Mouse (Mus musculus): ENCODE results near the gene Fbxl18.

Fbxl18 gene

DNA sequence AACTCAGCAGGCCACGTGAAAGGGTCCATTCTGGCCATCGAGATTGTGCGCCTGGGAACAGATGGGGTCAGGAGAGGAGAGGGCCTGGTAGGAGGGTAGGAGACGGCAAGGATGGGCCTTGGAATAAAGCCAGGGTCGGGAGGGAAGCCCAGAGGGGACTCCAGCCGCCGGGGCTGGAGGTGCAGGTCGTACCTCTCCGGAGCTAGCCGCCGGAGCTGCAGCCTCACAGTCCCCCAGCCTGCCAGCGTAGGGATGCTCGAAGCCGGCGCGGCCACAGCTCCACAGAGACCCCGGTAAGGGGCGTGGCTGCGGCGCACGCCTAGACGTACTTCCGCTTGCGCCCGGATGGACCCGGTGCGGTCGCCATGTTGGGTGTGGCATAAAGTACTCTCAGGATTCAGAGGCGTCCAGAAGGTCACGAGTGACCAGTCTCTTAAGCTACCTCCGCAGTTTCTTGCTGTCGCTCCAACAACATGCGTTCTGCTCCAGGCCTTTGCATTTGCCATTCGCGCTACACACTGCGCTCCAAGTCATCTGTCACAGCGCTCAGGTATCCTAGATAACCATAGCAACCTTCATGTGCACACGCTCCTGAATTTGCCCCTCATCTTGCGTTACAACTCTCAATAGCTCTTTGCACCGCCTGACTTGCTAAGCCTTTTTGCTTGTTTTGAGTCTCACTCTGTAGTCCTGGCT lies at the start of gene Fbxl18:
Gene Fbxl18, minus strand, starts transcription at position 504 of the 696 bp plus-strand sequence.
- peak; percentile 99 for DNase-seq

- no peak for DNase-seq
Observed at GRCm38 (mm10) chr5:142940393-142940792, 45.2 kb upstream of the Fbxl18 start.

- DNase-seq: peak; percentile 96
Observed at GRCm38 (mm10) chr5:142937956-142938727, 42.9 kb upstream of the Fbxl18 start.

GRCm38 (mm10) chr5:142936336-142936719 lies 41.1 kb upstream of the Fbxl18 start:
- DNase-seq: peak; percentile 97

GRCm38 (mm10) chr5:142935642-142936335 lies 40.6 kb upstream of the Fbxl18 start:
- DNase-seq: peak; percentile 99

DNA sequence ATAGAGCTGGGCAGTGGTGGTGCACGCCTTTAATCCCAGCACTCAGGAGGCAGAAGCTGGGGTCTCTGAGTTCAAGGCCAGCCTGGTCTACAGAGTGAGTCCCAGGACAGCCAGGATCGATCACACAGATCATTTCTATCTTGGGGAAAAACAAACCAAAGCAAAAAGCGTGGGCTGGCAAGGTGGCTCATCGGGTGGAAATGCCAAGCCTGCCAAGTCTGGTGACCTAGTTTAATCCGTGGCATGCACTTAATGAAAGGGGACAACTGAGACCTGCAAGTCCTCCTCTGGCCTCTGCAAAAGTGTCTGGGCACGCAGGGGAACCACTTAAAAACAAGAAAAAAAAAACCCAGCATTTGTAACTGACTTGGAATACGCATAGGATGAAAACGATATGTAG lies 37.5 kb upstream of the Fbxl18 start:
- no peak for DNase-seq

DNA sequence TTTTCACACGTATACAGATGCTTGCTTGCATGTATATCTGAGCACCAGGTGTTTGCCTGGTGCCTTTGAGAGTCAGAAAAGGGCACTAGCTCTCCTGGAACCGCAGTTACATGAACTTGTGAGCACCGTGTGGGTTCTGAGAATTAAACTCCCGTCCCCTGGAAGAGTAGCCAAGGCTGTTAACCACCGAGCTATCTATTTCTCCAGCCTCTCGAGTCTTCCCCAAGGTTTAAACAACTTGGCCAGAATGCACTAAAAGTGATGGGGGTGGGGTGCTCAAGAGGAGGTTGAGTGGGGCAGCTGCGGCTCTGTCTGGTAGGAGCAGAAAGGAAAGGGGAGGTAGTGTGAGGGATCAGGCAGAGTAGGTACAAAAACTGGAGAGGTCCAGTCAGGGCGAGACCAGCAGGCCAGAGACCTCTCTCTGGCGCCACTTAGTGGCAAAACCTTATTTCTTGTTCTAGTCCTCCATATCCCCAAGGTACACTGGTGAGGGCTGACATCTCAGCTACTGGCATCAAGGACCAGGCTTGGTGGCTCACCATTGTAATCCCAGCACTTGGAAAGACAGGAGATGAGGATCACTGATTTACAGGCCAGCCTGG lies 37.0 kb upstream of the Fbxl18 start:
- DNase-seq: peak; percentile 98

DNA sequence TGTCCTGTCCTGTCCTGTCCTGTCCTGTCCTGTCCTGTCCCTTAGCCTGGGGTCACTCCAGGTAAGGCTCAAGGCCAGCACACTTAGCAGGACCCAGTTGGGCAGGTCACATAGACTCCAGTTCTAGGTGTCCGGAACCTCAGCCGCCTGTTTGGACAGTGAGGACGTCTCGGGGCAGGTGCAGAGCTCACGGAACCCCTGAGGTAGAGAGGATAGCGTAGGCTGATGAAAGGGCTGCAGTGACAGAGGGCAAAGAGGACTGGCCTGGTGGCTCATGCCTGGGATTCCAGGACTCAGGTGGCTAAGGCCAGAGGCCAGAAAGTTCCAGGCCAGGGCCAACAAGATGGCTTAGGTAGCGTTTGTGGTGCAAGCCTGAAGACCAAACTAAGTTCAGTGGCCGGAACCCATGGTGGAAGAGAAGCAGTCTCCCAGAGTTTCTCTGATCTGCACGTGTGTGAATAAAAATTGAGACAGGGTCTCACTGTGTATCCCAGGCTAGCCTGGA lies 36.1 kb upstream of the Fbxl18 start:
- DNase-seq: peak; percentile 93

- DNase-seq: no peak
Observed at GRCm38 (mm10) chr5:142929400-142929752, 34.2 kb upstream of the Fbxl18 start.

DNA sequence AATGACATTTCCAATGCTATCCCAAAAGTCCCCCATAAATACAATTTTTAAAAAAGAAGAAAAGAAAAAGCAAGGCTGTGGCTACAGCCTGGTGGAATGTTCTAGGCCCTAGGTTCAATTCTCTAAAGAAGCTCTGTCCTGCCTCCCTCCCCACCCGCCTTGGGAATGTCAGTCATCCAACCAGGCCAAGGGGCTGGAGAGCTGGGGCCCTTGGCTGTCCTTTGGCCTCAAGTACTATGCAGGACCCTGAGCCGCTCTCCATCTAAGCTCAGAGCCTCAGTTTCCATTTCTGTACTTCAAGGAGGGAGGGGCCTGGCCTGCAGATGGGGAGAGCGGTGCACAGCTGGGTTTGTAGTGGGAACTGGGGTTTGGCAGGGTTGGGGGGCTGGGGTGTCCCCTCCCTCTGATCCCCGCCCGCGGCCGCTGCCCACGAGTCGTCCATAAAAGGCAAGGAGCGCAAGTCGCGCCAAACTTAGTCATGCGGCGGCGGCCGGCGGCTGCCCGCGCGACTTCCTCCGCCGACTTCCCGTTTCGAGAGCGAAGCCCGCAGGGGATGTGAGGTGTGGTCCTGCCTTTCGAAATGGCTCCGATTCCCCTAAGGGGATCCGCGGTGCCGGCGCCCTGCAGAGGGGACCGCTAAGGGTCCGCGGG lies 33.7 kb upstream of the Fbxl18 start:
- DNase-seq: peak; percentile 99

- peak; percentile 92 for DNase-seq
Observed at GRCm38 (mm10) chr5:142927341-142927930, 32.2 kb upstream of the Fbxl18 start.

DNA sequence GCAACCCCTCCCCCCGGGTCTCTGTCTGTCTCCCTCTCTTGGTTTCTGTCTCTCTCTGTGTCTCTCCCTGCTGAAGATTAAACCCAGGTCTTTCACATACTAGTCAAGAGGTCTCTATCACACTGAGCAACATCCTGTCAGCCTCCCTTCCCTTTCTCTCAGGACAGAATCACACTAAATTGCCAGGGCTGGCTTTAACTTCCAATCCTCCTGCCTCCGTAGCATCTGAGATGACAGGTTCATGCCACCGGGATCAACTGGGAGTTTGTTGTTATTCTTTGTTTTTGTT lies 31.7 kb upstream of the Fbxl18 start:
- no peak for DNase-seq

GRCm38 (mm10) chr5:142926204-142926939 lies 31.2 kb upstream of the Fbxl18 start:
- peak; percentile 99 for DNase-seq

DNA sequence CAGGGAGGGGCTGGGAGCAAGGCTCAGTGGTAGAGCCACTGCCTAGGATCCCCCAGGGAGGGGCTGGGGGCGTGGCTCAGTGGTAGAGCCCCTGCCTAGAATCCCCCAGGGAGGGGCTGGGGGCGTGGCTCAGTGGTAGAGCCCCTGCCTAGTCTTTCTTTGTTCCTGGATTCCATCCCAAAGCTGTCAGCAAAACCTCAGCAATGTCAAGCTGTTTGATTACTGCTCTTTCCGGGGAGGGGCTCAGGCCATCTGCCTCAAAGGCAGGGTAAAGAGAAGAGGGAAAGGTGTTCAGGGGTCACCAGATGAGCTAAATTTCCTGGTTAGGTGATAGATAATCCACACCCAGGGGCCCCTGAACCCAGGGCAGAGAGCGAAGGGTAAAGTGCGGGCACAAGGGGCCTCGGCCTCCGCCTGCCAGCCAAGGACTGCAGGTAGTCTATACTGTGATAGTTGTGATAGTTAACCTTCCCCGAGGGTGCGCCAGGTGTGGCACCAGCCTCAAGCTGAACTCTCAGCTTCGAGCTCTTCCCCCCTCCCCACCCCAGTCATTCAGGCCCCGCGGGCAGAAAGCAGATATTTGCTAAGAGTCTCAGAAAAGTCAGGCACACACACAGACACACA lies 29.2 kb upstream of the Fbxl18 start:
- peak; percentile 87 for DNase-seq

GRCm38 (mm10) chr5:142923781-142924180 lies 28.6 kb upstream of the Fbxl18 start:
- DNase-seq: peak; percentile 89

GRCm38 (mm10) chr5:142922251-142922650 lies 27.0 kb upstream of the Fbxl18 start:
- DNase-seq: no peak

DNA sequence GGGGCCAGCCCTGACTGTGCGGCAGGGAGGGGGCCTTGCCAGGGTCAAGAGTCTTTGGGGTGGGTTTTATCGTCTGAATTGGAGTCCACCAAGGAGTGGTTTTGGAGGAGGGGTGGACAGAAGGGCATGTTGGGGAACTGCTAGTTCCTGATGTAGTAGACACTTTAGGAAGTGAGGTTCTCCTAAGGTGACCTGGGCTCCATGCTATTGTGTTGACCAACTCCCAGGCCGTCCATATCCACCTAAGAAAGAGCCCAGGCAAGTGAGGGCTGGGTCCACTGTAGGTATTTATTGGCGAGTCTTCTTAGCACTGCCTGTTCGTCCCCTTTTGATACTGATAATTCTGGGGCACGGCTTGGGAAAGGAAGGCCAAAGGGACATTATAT lies 25.8 kb upstream of the Fbxl18 start:
- DNase-seq: no peak

DNA sequence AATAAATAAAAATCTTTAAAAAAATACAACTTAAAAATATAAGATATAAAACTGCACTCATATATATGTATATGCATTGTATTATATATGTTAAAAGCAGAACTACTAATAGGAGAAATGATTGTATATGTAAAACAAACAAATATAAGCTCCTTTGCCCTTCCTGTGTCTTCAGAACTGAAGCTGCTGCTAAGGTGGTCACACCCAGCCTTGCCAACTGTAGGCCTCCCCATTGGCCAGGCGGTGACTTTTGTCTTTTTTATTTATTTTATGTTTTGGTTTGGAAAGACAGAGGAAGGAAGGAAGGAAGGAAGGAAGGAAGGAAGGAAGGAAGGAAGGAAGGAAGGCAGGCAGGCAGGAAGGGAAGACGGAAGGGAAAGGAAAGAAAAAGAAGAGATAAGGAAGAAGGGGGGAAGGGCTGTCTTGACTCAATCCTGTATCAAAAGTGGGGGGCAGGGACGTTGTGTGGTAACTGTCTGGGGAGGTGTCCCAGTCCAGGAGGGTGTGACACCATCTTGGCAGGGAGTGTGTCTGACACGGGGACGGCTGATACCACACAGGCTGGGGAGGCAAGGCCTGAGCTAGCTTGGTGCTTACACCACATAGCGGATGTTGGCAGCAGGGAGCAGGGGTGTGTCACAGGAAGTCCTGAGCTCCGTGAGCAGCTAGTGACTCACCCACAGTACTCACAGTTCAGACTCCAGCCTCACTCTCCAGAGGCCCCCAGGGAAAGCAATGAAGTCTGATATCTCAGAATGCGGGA lies 25.3 kb upstream of the Fbxl18 start:
- DNase-seq: peak; percentile 100

GRCm38 (mm10) chr5:142917402-142917801 lies 22.2 kb upstream of the Fbxl18 start:
- no peak for DNase-seq

- peak; percentile 95 for DNase-seq
Observed at GRCm38 (mm10) chr5:142916593-142916992, 21.4 kb upstream of the Fbxl18 start.

- DNase-seq: no peak
Observed at GRCm38 (mm10) chr5:142915231-142915630, 20.0 kb upstream of the Fbxl18 start.

All from heart, adult 11 months (tissue).